Mouse (Mus musculus) CH12.LX (cell line): ENCODE data around the gene Tmem212. TPM values are rescaled to one million over a fixed set of nuclear protein-coding genes. Genes with fewer than 3 reads are reported as not detected.

Experiments used
- DNase-seq: peaks from one replicate; pipeline ENCODE4 v3.0.0-alpha.2; 2013; ENCODE audit errors: extremely low read depth
- H3K27ac ChIP-seq: 2 replicates; pipeline ENCODE4 v1.5.1; 2012; ENCODE audit warnings: low read depth, mild to moderate bottlenecking, control low read depth, moderate library complexity; ENCODE audit not compliant: insufficient read depth
- H3K27me3 ChIP-seq: replicated peaks from 2 replicates; pipeline ENCODE3; 2012; ENCODE audit warnings: inconsistent platforms
- H3K36me3 ChIP-seq, 2 experiments: replicated peaks in 1 of 2; 2 replicates each; pipeline versions ENCODE3 to v1.6.1; 2012; ENCODE audit warnings: inconsistent platforms in 1 of 2, low read length in 1 of 2, mild to moderate bottlenecking in 1 of 2, mixed read lengths in 1 of 2, moderate library complexity in 1 of 2; ENCODE audit not compliant: control insufficient read depth in 1 of 2, insufficient read depth in 1 of 2
- H3K4me1 ChIP-seq, 2 experiments: 2 replicates each; pipeline ENCODE4 v1.6.1; 2012; ENCODE audit warnings: inconsistent platforms in 1 of 2, moderate library complexity in 1 of 2; ENCODE audit not compliant: insufficient read depth in 2 of 2, control insufficient read depth in 1 of 2
- H3K4me2 ChIP-seq: 2 replicates; pipeline ENCODE4 v1.6.1; 2012; ENCODE audit warnings: low read depth, mild to moderate bottlenecking, control low read depth; ENCODE audit not compliant: poor library complexity, insufficient read depth, severe bottlenecking
- H3K4me3 ChIP-seq, 3 experiments: fragments of 150-350 bp in 1 of 3; sonication (generic) in 1 of 3; replicated peaks in 1 of 3; 2 replicates each; pipeline versions ENCODE3 to v1.5.1; 2011 to 2012; ENCODE audit warnings: low read depth in 2 of 3, low read length in 2 of 3, mild to moderate bottlenecking in 2 of 3, moderate library complexity in 2 of 3, control low read depth in 1 of 3, improper control_type of control experiment in 1 of 3, inconsistent platforms in 1 of 3, mixed read lengths in 1 of 3; ENCODE audit not compliant: poor library complexity in 1 of 3
- H3K79me2 ChIP-seq: replicated peaks from 2 replicates; pipeline ENCODE4 v1.6.1; 2012; ENCODE audit warnings: mild to moderate bottlenecking, moderate library complexity; ENCODE audit not compliant: control insufficient read depth, poor library complexity, insufficient read depth, severe bottlenecking; ENCODE audit errors: extremely low read depth
- H3K9ac ChIP-seq: 2 replicates; pipeline ENCODE4 v1.6.1; 2012; ENCODE audit warnings: low read depth, mild to moderate bottlenecking, control low read depth, moderate library complexity; ENCODE audit not compliant: insufficient read depth
- H3K9me3 ChIP-seq: replicated peaks from 2 replicates; pipeline ENCODE3; 2012; ENCODE audit warnings: low read length, inconsistent platforms, mixed read lengths
- CHD1 ChIP-seq: IDR thresholded peaks from 2 replicates; pipeline ENCODE4 v1.6.1; 2012; ENCODE audit warnings: low read depth, low read length, improper control_type of control experiment, inconsistent platforms
- CHD2 ChIP-seq: IDR thresholded peaks from 2 replicates; pipeline ENCODE4 v1.6.1; 2011; ENCODE audit warnings: low read length, improper control_type of control experiment
- ETS1 ChIP-seq: conservative IDR thresholded peaks from 2 replicates; pipeline ENCODE4 v1.6.1; 2012; ENCODE audit warnings: low read depth, mild to moderate bottlenecking, inconsistent platforms, low read length, improper control_type of control experiment, moderate library complexity
- GABPA ChIP-seq: IDR thresholded peaks from 2 replicates; pipeline ENCODE4 v1.6.1; 2012; ENCODE audit warnings: low read depth, low read length, improper control_type of control experiment, inconsistent platforms; ENCODE audit not compliant: insufficient replicate concordance
- JUN ChIP-seq: IDR thresholded peaks from 2 replicates; pipeline ENCODE4 v1.6.1; 2011; ENCODE audit warnings: low read depth, mild to moderate bottlenecking, low read length, improper control_type of control experiment, moderate library complexity; ENCODE audit not compliant: insufficient read depth
- JUND ChIP-seq: conservative IDR thresholded peaks from 2 replicates; pipeline ENCODE4 v1.6.1; 2011; ENCODE audit warnings: low read depth, low read length, improper control_type of control experiment
- KAT2A ChIP-seq: IDR thresholded peaks from 2 replicates; pipeline ENCODE4 v1.6.1; 2012; ENCODE audit warnings: low read length, improper control_type of control experiment, inconsistent platforms; ENCODE audit not compliant: insufficient replicate concordance
- MEF2A ChIP-seq: IDR thresholded peaks from 2 replicates; pipeline ENCODE4 v1.6.1; 2014; ENCODE audit warnings: low read depth, mild to moderate bottlenecking, inconsistent platforms, low read length, improper control_type of control experiment, borderline replicate concordance
- MXI1 ChIP-seq: IDR thresholded peaks from 2 replicates; pipeline ENCODE4 v1.6.1; 2011; ENCODE audit warnings: mild to moderate bottlenecking, low read depth, low read length, improper control_type of control experiment
- MYC ChIP-seq: IDR thresholded peaks from 2 replicates; pipeline ENCODE4 v1.6.1; 2011; ENCODE audit warnings: low read depth, mild to moderate bottlenecking, improper control_type of control experiment, low read length
- NELFE ChIP-seq: IDR thresholded peaks from 2 replicates; pipeline ENCODE4 v1.6.1; 2011; ENCODE audit warnings: low read depth, low read length, improper control_type of control experiment
- NRF1 ChIP-seq: IDR thresholded peaks from 2 replicates; pipeline ENCODE4 v1.6.1; 2014; ENCODE audit warnings: low read depth, mild to moderate bottlenecking, inconsistent platforms, low read length, improper control_type of control experiment, moderate library complexity
- PAX5 ChIP-seq: IDR thresholded peaks from 2 replicates; pipeline ENCODE4 v1.6.1; 2012; ENCODE audit warnings: low read length, inconsistent platforms, mixed read lengths
- POLR2AphosphoS2 ChIP-seq: IDR thresholded peaks from 2 replicates; pipeline ENCODE4 v1.6.1; 2011; ENCODE audit warnings: low read depth, low read length, improper control_type of control experiment
- RAD21 ChIP-seq: IDR thresholded peaks from 2 replicates; pipeline ENCODE4 v1.6.1; 2011; ENCODE audit warnings: low read depth, mild to moderate bottlenecking, low read length, improper control_type of control experiment, moderate library complexity
- RCOR1 ChIP-seq: conservative IDR thresholded peaks from 2 replicates; pipeline ENCODE4 v1.6.1; 2012; ENCODE audit warnings: low read depth, mild to moderate bottlenecking, inconsistent platforms, low read length, improper control_type of control experiment
- SIN3A ChIP-seq: IDR thresholded peaks from 2 replicates; pipeline ENCODE4 v1.6.1; 2012; ENCODE audit warnings: low read length, improper control_type of control experiment, inconsistent platforms
- TBP ChIP-seq: conservative IDR thresholded peaks from 2 replicates; pipeline ENCODE4 v1.6.1; 2011; ENCODE audit warnings: low read depth, low read length, improper control_type of control experiment
- TCF12 ChIP-seq: IDR thresholded peaks from 2 replicates; pipeline ENCODE4 v1.6.1; 2014; ENCODE audit warnings: low read depth, mild to moderate bottlenecking, inconsistent platforms, low read length, improper control_type of control experiment
- USF2 ChIP-seq: conservative IDR thresholded peaks from 2 replicates; pipeline ENCODE4 v1.6.1; 2011; ENCODE audit warnings: low read depth, low read length, improper control_type of control experiment
- ZMIZ1 ChIP-seq: IDR thresholded peaks from 2 replicates; pipeline ENCODE4 v1.6.1; 2012; ENCODE audit warnings: low read depth, mild to moderate bottlenecking, inconsistent platforms, low read length, improper control_type of control experiment
- dilution Hi-C: fragments of 300-500 bp; cut with MboI; formaldehyde crosslinking; loops from 2 replicates; pipeline ENCODE4 v1.14.3; 2020; ENCODE audit warnings: low sequenced_read_pairs; ENCODE audit not compliant: extremely low pct_unique_long_range_greater_than_20kb, extremely low pct_ligation_motif_present
- in situ Hi-C: fragments of 300-500 bp; cut with MboI; formaldehyde crosslinking; loops from 3 replicates; pipeline ENCODE4 v1.14.3; 2019; ENCODE audit warnings: low sequenced_read_pairs, low pct_ligation_motif_present, low pct_unique_long_range_greater_than_20kb, mixed read lengths
- polyA plus RNA-seq: library from polyadenylated mRNA; unstranded; fragments of >175 nt; gene quantifications from 2 replicates; pipeline ENCODE4 v1.2.1, GENCODE M21; 2012; ENCODE audit warnings: low read depth; ENCODE audit not compliant: insufficient read length
- total RNA-seq, 2 experiments: library from RNA; depleted of rRNA; stranded (reverse); fragments of 300-350 nt in 1 of 2; fragments of >200 nt in 1 of 2; gene quantifications; 2 replicates each; pipeline ENCODE4 v1.2.3; 2012 to 2014

Gene Tmem212
- total and polyA plus RNA-seq, 3 experiments = not detected

GRCm38 (mm10) chr3:27904659-27905330, 8.6 kb upstream of the Tmem212 start:
- H3K27ac ChIP-seq = no peak overlapping the region
- H3K9ac ChIP-seq = no peak overlapping the region
- H3K4me2 ChIP-seq = no peak overlapping the region
- TF ChIP-seq POLR2AphosphoS2 = no peak
- TF ChIP-seq MEF2A = no peak
- H3K9me3 ChIP-seq = peaks cover 59% of the 10 kb centered on the region
- in situ Hi-C loops = no loop called here
- dilution Hi-C loops = no loop called here
- H3K27me3 ChIP-seq = no peaks in the 10 kb centered on the region
- DNase-seq = no peak
- H3K4me1 ChIP-seq = no peaks in the 10 kb centered on the region
- H3K79me2 ChIP-seq = no peaks in the 10 kb centered on the region
- no peaks in the 10 kb centered on the region for H3K36me3 ChIP-seq
- no peak overlapping the region for H3K4me3 ChIP-seq

GRCm38 (mm10) chr3:27901846-27902245, 5.7 kb upstream of the Tmem212 start:
- no peak overlapping the region for H3K9ac ChIP-seq
- no peaks in the 10 kb centered on the region for H3K79me2 ChIP-seq
- H3K27ac ChIP-seq = no peak overlapping the region
- H3K9me3 ChIP-seq = peaks cover 75% of the 10 kb centered on the region
- no peak for TF ChIP-seq NELFE
- no peak for TF ChIP-seq CHD2
- no peak for TF ChIP-seq NRF1
- TF ChIP-seq JUND = no peak
- no peak for TF ChIP-seq GABPA
- no peak for TF ChIP-seq MXI1
- TF ChIP-seq JUN = no peak
- no peak for TF ChIP-seq KAT2A
- no peak for TF ChIP-seq POLR2AphosphoS2
- no peak for TF ChIP-seq ETS1
- no peak for TF ChIP-seq PAX5
- TF ChIP-seq RCOR1 = no peak
- no peak for TF ChIP-seq MYC
- no peak for TF ChIP-seq TBP
- TF ChIP-seq RAD21 = no peak
- TF ChIP-seq ZMIZ1 = no peak
- TF ChIP-seq SIN3A = no peak
- no peak for TF ChIP-seq USF2
- no peak for TF ChIP-seq CHD1
- TF ChIP-seq TCF12 = no peak
- no peak overlapping the region for H3K4me2 ChIP-seq
- dilution Hi-C loops = no loop called here
- H3K36me3 ChIP-seq = no peaks in the 10 kb centered on the region
- in situ Hi-C loops = no loop called here
- DNase-seq = no peak
- no peaks in the 10 kb centered on the region for H3K27me3 ChIP-seq
- H3K4me1 ChIP-seq = no peaks in the 10 kb centered on the region
- no peak overlapping the region for H3K4me3 ChIP-seq
